Mouse (Mus musculus): ENCODE measurements around the gene Ttc23l.

GRCm38 (mm10) chr15:10469641-10470150, 88.8 kb downstream of the Ttc23l start:
- no peak for TF ChIP-seq TAL1 (IDR thresholded peaks at IDR 0.05; ENCODE audit: low read length)
- TF ChIP-seq GATA1 (IDR thresholded peaks at IDR 0.05; ENCODE audit: low read length), result no peak

Measured in erythroblast, embryonic 14.5 days (primary cell).